Mouse (Mus musculus): Measurements from ENCODE around the gene Tmem150c. TPM values are rescaled to one million over a fixed set of nuclear protein-coding genes. Genes with fewer than 3 reads are reported as not detected.

Tmem150c gene
- total RNA-seq, 2 experiments from 2014 or later: 4.4 to 4.8 TPM

DNA sequence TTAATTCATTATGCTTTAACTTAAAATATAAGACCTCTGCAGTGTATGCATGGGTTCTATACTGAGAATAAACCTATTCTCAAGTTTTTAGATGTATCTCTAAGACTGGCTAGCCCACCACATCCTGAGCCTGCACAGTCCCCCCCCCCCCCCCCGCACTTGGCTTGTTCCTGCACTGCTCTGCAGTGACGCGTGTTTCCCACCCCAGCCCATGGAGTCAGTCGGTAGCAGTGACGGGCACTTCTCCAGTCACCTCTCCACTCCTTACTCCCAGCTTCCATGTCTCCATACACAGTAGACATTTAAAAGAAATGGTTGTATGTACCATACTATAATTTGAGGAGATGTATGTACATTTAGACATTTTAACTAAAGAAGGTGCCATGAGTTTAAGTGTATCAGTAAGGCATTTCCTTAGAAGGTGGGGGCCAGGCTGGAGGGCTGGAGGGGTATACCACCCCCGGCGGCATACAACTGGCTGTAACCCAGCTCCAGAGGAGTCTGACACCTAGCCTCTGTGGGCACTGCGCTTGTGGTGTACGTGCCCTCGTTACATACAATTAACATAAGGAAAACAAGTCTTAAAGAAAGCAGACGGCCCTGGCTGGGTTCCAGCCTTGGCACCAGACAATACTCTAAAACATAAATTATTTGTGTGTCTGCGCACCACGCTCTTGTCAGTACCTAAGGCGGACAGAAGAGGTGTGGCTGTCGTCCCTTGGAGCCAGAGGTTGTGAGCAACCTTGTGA lies 102.0 kb downstream of the Tmem150c start:
- intact Hi-C loops (cut with DNase I): no loop called here
- DNase-seq: no peak

DNA sequence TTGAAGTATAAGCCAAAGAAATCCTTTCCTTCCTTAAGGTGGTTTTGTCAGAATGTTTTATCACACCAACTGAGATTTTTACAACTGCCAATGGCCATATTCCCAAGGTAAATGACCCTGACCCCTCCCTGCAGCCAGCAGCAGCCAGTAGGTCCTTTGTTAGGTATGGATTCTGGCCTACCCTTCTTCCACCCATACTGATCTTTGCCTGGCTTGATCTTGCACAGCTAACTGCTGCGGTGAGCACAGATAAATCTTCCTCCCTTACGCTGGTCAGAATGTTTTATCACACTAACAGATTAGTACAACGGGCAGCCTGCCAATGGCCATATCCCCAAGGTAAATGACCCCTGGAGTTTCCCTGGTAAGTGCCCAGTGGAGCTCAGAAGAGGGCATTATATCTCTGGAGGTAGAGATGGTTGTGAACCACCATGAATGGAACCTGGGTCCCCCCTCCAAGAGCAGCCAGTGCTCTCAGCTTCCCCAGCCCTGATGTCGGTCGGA lies 103.7 kb downstream of the Tmem150c start:
- intact Hi-C loops (cut with DNase I): no loop called here
- no peak for DNase-seq

DNA sequence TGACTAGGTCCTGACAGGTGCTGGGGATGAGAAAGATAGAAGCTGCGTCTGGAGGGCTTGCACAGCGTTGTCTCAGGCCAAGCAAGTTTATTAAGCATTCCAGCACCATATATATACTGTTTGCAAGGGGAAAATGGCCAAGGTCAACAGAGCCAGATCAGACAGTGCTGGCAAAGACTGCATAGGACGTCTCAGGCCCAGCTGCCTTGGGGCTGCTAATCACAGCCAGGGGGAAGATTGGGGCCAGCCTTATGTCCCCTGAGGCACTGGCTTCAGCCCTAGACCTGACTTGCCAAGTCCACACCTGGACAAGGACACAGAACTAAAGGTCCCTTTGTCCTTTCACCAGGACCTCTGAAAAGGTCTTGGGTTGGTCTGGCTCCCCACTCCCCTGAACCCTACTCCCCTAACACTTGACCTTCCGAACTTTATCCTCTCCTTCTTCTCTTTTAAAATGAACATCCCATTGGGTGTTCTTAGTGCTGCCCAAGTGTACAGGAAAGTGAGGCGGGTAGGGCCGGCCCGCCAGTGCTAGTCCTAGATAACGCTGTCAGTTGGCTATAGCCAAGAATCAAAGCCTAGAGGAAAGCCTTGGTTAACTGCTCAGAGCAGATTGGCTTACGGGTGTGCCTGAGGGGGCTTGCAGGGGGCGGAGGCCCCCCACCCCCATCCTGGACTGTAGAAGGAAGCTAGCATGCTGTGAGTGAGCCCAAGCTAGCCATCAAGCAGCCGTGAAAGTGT lies 104.6 kb downstream of the Tmem150c start:
- intact Hi-C loops (cut with DNase I): no loop called here
- DNase-seq: peak in 1 of 2 experiments; percentile 18

DNA sequence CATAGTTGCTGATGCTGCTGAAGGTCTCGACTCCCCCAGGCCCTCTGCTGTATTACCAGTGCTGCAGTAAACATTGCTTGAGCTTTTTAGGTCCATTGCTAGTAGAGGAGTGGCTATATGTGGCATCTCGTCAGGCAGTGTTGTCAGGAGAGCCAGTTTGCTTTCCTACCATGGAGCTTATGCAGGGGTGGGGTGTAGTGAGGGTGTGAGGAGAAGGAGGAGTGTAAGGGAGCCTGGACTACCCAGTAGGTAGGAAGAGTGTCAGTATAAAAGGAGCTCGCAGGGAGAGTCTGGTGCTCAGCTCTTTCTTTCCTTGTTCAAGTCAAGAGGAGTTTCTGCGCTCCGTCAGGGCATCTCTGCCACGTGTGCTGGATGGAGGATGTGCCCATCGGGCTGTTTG lies 106.9 kb downstream of the Tmem150c start:
- no peak for DNase-seq
- intact Hi-C loops (cut with DNase I): no loop called here

DNA sequence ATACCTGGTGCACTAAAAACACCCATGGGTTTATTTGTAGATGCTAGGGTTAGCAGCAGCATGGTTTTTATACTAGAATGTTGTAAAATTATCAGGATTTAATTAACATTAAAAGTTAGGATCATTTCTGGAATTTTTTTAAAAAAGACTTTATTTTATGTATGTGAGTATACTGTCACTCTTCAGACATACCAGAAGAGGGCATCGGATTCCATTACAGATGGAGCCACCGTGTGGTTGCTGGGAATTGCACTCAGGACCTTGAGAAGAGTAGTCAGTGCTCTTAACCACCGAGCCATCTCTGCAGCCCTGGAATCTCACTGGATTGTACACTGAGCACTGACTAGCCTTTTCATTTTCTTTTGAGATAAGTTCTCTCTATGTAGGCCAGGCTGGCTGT lies 109.7 kb downstream of the Tmem150c start:
- intact Hi-C loops (cut with DNase I): no loop called here

DNA sequence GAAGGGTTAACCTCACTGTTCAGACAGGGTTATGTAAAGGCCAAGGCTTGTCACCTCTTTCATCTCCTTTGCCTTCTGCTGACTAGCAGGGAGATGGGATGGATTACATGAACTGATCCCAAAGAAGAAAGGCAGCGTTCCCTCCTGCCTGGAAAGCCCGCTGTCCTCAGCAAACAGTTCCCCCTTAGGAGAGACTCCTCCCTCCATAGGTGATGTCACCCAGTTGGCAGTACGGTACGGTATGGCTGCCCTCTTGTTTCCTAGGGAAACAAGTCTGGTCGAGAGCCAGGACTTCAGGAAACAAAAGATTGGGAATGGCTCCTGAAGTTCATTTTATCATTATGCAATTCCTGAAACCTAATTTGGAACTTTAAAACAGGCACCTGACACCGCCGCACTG lies 111.7 kb downstream of the Tmem150c start:
- intact Hi-C loops (cut with DNase I): no loop called here
- peak; percentile 37 to 51 for DNase-seq

More for the DNA sequence above, 109.7 kb downstream of the Tmem150c start:
- no peak for DNase-seq

DNA sequence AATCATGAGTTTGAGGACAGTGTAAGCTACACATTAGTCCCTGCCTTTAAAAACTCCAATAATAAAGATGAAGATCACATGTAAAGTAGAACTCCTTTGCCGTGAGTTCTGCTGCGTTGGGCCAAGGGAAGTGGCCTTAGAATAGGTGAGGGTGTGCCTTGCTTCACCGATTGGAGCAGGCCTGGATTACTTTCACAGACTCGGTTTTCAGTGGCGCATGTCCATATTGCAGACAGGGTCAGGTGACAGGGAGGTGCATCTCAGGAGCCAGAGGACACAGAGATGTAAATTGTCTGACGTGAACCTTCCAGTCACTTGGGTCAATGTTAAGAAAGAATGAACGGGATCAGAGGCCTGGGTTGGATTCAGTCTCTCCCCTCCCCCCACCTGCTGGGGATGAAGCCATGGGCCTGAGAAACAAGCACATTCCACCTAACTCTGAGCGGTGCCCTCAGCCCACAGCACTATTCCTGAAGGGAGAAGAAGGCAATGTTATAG lies 112.4 kb downstream of the Tmem150c start:
- intact Hi-C loops (cut with DNase I): no loop called here

DNA sequence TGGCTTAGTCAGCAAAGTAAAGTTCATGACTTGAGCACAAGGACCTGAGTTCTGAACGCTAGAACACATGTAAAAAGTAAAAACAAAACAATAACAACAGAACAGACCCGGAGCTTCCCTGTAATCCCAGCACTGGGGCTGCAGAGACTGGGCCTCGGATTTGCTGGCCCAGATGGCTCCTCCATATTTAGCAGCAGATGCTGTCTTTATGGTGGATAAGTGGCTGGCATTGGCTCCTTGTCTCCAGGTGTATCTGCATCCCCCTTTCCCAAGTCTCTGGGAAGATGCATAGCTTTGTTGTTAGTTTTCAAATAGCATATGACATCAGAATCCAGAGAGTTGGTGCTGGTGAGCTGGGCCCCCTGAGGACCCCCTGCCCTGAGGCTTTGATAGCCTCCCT lies 113.5 kb downstream of the Tmem150c start:
- no peak for DNase-seq
- intact Hi-C loops (cut with DNase I): no loop called here

More for the DNA sequence above, 112.4 kb downstream of the Tmem150c start:
- no peak for DNase-seq

DNA sequence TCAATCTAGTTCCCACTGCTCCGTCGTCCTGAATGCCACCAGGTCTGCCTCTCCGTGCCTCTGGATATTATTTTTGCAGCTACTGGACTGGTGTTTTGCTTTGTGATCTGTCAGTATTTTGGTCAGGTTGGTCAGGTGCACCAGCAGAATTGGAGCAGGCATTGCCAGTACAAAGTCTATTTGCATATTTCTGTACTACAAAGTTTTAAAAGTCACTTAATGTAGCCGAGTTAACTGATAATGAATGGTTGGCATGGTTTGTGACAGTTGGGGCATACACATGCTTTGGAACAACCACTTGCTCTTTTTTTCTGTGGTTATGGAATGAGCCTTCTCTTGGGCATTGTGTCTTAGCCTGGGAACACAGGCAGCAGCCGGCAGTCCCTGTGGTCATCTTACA lies 115.0 kb downstream of the Tmem150c start:
- intact Hi-C loops (cut with DNase I): no loop called here
- no peak for DNase-seq

DNA sequence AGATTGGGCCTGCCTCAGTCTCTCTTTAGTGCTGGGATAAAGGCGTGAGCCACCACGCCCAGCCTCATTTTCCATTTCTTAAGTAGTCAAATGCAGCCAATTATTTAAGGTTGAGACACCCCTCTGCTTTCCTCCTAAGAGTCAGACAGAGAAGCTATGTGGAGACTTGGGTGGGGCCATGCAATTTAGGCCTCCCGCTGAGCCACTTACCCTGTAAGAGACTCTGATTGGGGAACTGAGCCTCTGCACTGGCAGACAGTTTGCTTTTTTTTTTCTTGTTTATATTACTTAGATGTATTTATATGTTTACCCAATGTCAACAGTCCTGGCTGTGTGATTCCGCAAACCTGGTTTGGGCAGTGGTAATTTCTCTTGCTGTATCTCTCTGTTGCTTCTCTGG lies 115.6 kb downstream of the Tmem150c start:
- DNase-seq: no peak
- intact Hi-C loops (cut with DNase I): no loop called here

DNA sequence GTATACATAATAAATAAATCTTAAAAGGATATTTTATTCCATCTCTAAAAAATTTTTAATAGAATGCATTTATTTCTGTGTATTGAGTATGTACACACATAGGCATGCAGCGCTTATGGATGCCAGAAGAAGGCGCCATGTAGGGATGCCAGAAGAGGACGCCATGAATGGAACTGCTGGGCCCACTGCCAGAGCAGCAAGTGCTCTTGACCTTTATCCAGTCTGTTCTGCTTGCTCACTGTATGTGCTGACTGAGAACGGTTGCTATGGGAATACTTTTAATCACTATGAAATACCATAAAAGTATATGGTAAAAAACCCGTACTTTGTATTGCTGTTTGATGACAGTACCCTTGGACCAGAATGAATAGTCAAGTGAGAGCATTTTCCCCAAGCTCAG lies 116.2 kb downstream of the Tmem150c start:
- DNase-seq: peak; percentile 64 to 78
- intact Hi-C loops (cut with DNase I): no loop called here

DNA sequence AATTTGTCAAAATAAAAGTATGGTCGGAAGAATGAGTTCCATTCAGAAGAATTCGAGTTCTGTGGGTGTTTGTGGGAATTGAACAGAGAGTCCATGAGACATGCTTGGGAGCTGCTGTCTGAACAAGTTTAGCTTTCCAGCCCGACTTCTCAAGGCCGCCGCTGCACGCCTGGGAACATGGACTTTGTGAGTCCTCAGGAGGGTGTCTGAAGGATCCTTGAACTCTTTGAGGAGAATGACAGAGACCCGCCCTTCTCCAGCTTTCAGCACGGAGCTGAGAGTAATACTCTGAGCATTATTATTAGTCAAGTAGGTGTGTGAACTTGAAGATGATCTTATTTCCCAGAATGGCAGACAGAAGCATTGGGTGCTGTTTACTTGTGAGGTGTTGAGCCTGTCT lies 117.1 kb downstream of the Tmem150c start:
- no peak for DNase-seq
- intact Hi-C loops (cut with DNase I): no loop called here

DNA sequence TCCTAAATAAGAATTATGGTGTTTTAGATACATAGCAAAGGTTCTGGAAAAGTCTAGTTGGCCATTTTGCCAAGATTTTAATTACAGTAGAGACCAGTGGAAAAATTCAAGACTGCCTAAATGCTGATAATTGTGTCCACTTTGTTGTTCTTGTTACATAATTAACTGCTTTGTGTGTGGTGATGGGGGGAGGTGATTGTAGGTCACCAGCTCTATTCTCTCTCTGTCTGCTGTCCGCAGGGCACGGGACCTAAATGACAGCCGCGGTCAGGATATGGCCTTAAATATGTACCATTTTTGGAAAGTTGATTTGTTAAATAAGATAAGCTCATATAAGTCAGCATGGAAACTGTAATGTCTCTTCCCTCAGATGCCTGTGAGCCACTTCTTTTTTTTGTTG lies 118.3 kb downstream of the Tmem150c start:
- DNase-seq: no peak
- intact Hi-C loops (cut with DNase I): no loop called here

DNA sequence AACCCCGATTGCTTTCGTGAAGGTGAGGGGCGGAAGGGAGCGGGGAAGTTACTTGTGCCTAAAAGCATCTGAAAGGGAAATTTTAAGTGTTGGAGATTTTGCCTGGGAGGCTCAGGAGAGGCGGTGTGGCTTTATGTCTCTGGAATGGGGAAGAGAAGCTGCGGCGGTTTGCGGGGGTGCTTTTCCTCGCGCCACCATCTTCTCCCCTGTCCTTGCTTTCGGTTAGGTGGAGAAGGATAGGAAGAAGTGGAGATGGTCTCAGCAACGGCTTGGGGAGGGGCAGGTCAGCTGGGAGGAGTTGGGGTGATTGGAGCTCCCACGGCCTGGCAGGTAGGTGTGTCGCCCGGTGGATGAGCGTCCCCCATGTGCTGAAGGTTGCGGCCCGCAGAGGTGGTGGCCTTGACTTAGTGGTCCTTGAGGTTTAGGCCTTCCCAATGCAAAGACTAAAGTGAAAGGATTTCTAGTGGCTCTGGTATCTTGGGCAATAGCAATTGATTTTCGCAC lies 119.3 kb downstream of the Tmem150c start:
- no peak for DNase-seq
- intact Hi-C loops (cut with DNase I): no loop called here

DNA sequence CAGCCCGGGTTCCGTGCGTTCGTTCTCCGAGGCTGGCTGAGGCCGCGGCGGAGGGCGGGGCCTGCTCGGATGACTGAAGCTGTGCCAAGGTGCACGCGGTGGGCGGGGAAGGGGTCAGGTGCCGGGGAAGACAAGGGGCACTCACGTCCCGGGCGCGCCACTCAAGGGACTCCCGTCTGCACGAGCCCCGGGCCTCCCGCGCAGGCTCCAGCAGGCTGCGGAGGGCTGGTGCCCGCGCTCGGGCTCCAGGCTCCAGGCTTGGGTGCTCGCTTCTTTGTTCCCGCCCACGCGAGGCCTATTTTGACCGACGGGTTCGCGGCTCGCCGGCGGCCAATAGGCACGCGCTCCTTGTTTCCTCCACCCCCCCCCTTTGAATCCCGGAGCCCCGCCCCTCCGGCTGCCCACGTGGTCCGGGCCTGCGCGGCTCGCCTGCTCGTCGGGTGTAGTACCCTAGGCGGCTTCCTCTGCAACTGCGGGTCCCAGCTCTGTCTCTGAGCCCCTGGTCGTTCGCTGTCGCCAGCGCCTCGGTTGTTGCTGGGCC lies 119.9 kb downstream of the Tmem150c start, which contains the start of the genes Hnrnpdl and Enoph1:
Gene Hnrnpdl, minus strand, starts transcription at position 63 of the 541 bp plus-strand sequence.
Gene Enoph1, plus strand, starts transcription at position 384 of the 541 bp plus-strand sequence.
- peak; percentile 94 to 95 for DNase-seq
- intact Hi-C loops (cut with DNase I): loop anchor here (5.0 to 10.0 kb wide), 4 partner anchors 112 to 835 kb away; no protein-coding TSS in a partner anchor

DNA sequence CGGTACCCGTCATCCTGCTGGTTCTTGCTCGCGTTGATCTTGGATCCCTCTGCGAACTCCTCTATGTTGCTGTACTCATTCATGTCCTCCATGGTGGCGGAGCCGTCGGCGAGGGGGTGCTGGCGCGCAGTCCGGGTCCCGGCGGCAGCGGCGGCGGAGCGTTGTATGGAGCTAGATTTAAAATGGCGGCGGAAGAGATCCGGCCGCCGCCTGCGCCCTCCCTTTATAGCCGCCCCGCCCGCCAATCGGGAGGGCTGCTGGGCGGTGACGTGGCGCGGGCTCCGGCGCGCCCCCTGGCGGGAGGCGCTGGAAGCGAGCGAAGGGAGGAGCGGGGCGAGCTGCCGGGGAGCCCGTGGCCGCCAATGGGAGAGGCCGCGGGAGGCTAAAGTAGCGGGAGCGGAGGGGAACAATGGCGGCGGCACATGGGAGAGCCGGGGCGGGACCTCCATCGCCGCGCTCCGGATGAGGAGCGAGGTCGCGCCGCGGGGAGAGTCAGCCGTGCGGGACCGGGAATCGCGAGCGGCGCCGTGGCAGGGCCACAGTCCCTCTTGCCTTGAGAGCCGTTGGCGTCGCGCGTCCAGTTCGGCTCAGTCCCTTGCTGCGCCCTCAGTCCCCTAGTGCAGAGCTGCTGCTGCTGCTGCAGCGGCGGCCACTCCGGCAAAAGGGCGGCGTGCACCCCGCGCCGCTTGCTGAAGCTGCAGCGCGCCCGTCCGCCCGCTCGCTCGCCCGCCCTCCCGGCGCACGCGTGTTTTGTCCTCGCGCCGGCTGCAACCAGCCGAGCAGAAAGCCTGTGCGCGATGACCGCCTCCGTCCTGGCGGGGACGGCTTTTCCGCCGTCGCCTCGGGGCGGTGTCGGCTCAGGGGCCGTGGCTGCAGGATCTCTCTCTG lies 120.7 kb downstream of the Tmem150c start:
- peak; percentile 98 for DNase-seq
- intact Hi-C loops (cut with DNase I): loop anchor here (1.0 to 10.0 kb wide), 5 partner anchors 60 to 834 kb away; partner anchors contain the start of gene 4930524J08Rik

DNA sequence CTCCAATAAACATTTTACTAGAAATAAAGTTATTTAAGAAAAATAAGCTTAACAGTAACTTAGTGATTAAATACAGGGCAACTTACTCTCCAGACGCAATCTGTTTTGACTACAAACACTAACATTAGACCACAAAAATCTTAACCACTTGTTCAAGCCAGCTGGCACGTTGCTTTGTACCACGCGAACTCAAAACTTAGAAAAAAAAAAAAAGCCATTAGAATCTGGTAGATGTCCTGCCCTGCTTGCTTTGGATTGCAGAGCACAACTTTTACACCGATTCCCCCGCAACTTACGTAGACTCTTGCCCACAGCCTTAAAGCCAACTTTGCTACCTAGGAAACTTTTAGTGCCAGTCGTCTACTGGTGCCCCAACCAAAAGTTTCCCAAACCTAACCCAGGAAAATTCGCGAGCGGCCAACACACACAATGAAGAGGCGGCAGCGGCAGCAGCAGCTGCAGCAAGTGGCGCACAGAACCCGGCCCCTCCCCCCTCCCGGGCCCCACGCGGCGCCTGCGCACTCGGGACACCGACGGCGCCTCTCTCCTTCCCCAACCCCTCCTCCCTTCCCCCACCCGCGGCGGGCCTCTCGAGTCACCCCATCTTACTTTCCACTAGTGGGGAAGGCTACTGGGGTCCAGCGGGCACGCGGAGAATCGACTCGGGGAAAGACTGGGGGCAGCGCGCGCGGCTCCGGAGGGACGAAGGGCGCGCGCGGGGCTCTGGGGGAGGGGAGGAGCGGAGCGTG lies 121.5 kb downstream of the Tmem150c start:
- DNase-seq: peak; percentile 93 to 95
- intact Hi-C loops (cut with DNase I): loop anchor here (1.0 to 10.0 kb wide), 5 partner anchors 59 to 833 kb away; partner anchors contain the start of gene 4930524J08Rik

DNA sequence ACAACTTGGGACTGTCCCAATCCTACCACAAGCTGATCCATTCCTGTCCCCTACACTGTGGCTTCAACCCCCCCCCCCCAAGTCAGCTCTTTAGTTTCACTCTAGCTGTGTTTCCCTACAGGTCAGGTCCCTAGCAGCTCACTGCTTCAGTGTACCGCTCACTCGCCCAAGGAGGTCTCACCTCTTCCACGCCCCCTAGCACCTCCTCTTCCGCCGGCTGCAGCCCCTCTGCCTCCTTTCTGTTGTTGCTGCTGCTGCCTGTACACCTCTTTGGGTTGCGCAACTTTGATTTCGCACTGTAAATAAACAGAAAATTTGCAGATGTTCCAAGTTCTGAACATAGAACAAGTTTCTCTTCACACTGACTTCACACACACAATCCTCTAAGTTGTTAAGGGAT lies 122.9 kb downstream of the Tmem150c start:
- DNase-seq: no peak
- intact Hi-C loops (cut with DNase I): loop anchor here (5.0 to 10.0 kb wide), 4 partner anchors 109 to 832 kb away; no protein-coding TSS in a partner anchor

DNA sequence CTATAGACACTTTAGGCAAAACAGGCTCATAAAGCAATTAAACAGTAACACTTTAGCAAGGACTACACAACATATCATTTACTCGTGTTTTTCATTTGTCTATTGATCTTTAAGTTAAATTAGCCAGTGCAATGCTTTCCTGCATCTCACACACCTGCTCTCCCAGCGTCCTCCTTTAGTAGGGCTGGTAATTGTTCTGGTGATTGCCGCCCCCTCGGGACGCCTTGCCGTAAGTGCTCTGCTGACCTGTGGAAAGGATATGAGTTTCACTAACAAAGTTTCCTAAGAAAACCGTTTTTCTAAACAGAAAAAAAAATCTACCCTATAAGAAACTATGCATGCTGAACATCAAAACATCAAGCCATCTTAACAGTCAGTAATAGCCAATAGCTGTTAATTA lies 123.7 kb downstream of the Tmem150c start:
- no peak for DNase-seq
- intact Hi-C loops (cut with DNase I): loop anchor here (5.0 to 10.0 kb wide), 4 partner anchors 109 to 831 kb away; no protein-coding TSS in a partner anchor

All from heart, postnatal 10 days (tissue).